Mouse (Mus musculus) olfactory bulb, adult 2 months (tissue): ENCODE data around the gene Sptbn4.

Experiments
- CTCF ChIP-seq: fragments of 200-500 bp; IDR thresholded peaks from 2 replicates; pipeline ENCODE4 v1.5.1; 2012; ENCODE audit warnings: low read depth, mild to moderate bottlenecking, low read length, moderate library complexity; ENCODE audit not compliant: insufficient read depth
- POLR2A ChIP-seq: fragments of 200-500 bp; IDR thresholded peaks from 2 replicates; pipeline ENCODE4 v1.6.1; 2012; ENCODE audit warnings: mild to moderate bottlenecking, low read depth, low read length, moderate library complexity; ENCODE audit not compliant: insufficient read depth

DNA sequence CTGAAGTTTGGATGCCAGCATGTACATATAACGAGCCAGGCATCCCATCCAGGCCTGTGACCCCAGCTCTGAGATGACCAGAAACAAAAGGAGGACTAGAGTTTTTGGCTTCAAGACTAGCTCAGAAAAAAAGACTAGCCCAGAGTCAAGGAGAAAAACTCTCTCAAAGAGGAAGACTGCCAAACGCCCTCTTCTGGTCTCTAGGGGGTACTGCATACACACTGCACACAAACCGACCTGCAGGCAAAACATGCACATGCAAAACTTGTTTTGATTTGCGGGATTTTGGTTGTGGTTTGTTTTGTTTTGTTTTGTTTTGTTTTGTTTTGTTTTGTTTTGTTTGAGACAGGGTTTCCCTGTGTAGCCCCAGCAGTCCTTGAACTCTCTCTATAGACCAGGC, 7.5 kb downstream of the Sptbn4 start:
- no peak for TF ChIP-seq CTCF
- TF ChIP-seq POLR2A = no peak
